Mouse (Mus musculus) heart, embryonic 15.5 days (tissue): ENCODE data around the gene Zfp180. TPM values are rescaled to one million over a fixed set of nuclear protein-coding genes. Genes with fewer than 3 reads are reported as not detected.
"Not testable (repeated sequence)": the region's sequence is repeated elsewhere in the genome, so short reads cannot be mapped to it uniquely, and the experiment has no call there.

ENCODE experiments used
- ATAC-seq: fragments of 200-750 bp; cut with Nextera tagmentation; replicated peaks from 2 replicates; pipeline ENCODE4 v1.8.0; 2017; ENCODE audit warnings: low read depth, moderate TSS enrichment; ENCODE audit not compliant: insufficient number of reproducible peaks, insufficient read depth, low FRiP score
- H3K27ac ChIP-seq: fragments of 300-500 bp; sonication (generic); 2 replicates; pipeline ENCODE4 v1.5.1; 2015; ENCODE audit warnings: mild to moderate bottlenecking, inconsistent platforms
- H3K27me3 ChIP-seq: fragments of 300-500 bp; sonication (generic); 2 replicates; pipeline ENCODE4 v1.6.1; 2015; ENCODE audit warnings: inconsistent platforms
- H3K36me3 ChIP-seq: fragments of 300-500 bp; sonication (generic); 2 replicates; pipeline ENCODE4 v1.6.1; 2015; ENCODE audit warnings: mild to moderate bottlenecking, inconsistent platforms
- H3K4me1 ChIP-seq: fragments of 300-500 bp; sonication (generic); replicated peaks from 2 replicates; pipeline ENCODE4 v1.6.1; 2015; ENCODE audit warnings: inconsistent platforms
- H3K4me2 ChIP-seq: fragments of 300-500 bp; sonication (generic); 2 replicates; pipeline ENCODE4 v1.6.1; 2015; ENCODE audit warnings: inconsistent platforms, mild to moderate bottlenecking, moderate library complexity
- H3K4me3 ChIP-seq: fragments of 300-500 bp; sonication (generic); 2 replicates; pipeline ENCODE4 v1.5.1; 2015; ENCODE audit warnings: mild to moderate bottlenecking, inconsistent platforms
- H3K9ac ChIP-seq: fragments of 300-500 bp; sonication (generic); 2 replicates; pipeline ENCODE4 v1.6.1; 2015; ENCODE audit warnings: mild to moderate bottlenecking, inconsistent platforms
- H3K9me3 ChIP-seq: fragments of 300-500 bp; sonication (generic); replicated peaks from 2 replicates; pipeline ENCODE4 v1.6.1; 2016; ENCODE audit warnings: inconsistent platforms
- WGBS: fragments of 180-500 bp; shearing (Covaris S2); methylation state at CpG from one replicate; pipeline ENCODE4 v1.1.7; 2015; ENCODE audit warnings: mixed read lengths; 5-methylcytosine and 5-hydroxymethylcytosine counted together
- polyA plus RNA-seq: library from polyadenylated mRNA; unstranded; fragments of >200 nt; fragmentation: Nextera tagmentation; extraction: Ambion mirVana; gene quantifications from 2 replicates; pipeline ENCODE4 v1.2.1, GENCODE M21; 2015

Gene Zfp180
- polyA plus RNA-seq = 11.5 and 14.2 TPM in 2 replicates

GRCm38 (mm10) chr7:24081634-24082431, at the start of gene Zfp180:
Gene Zfp180, plus strand, starts transcription at chr7:24081924.
- Histone ChIP-seq H3K36me3 (peaks cover 4% of the 10 kb centered on the region; the same call in 1 of the 2 replicates), H3K4me1 (peaks cover 17% of the 10 kb centered on the region), H3K9me3 (no peaks in the 10 kb centered on the region), H3K4me3 (peak within 1 kb of the TSS; percentile 59), H3K9ac (peak within 1 kb of the TSS; percentile 59), H3K4me2 (peak within 1 kb of the TSS; percentile 71), H3K27ac (peak within 1 kb of the TSS; percentile 77), H3K27me3 (no peaks in the 10 kb centered on the region)
- ATAC-seq = peak; percentile 97
- WGBS = 18% methylated on average over 44 of the region's 44 CpGs

GRCm38 (mm10) chr7:24052660-24053304, 28.9 kb upstream of the Zfp180 start, which contains the start of gene Vmn1r183:
Gene Vmn1r183, plus strand, starts transcription at chr7:24053254.
- Histone ChIP-seq H3K4me1 (no peaks in the 10 kb centered on the region), H3K9ac (no peak within 1 kb of the TSS), H3K27ac (no peak within 1 kb of the TSS), H3K4me3 (no peak within 1 kb of the TSS), H3K4me2 (no peak within 1 kb of the TSS), H3K9me3 (no peaks in the 10 kb centered on the region), H3K27me3 (no peaks in the 10 kb centered on the region), H3K36me3 (no peaks in the 10 kb centered on the region)
- ATAC-seq = no peak
- WGBS = 65% methylated on average over 4 of the region's 4 CpGs

- WGBS = 28% methylated on average over 1 of the region's 1 CpGs
- not testable (repeated sequence) for H3K27me3 ChIP-seq, H3K27ac ChIP-seq, ATAC-seq, H3K9me3 ChIP-seq, H3K4me1 ChIP-seq, H3K4me2 ChIP-seq, H3K9ac ChIP-seq, H3K4me3 ChIP-seq, H3K36me3 ChIP-seq
Observed at GRCm38 (mm10) chr7:24074424-24074823, 7.3 kb upstream of the Zfp180 start.

GRCm38 (mm10) chr7:24082457-24083235, 922 bp downstream of the Zfp180 start:
- peaks cover 12% of the 10 kb centered on the region; the same call in 1 of the 2 replicates for H3K36me3 ChIP-seq
- no peaks in the 10 kb centered on the region for H3K27me3 ChIP-seq
- peak overlapping the region; percentile 71 for H3K4me2 ChIP-seq
- H3K4me1 ChIP-seq = peaks cover 17% of the 10 kb centered on the region
- H3K4me3 ChIP-seq = peak overlapping the region; percentile 59
- ATAC-seq = no peak
- H3K9ac ChIP-seq = peak overlapping the region; percentile 59
- H3K9me3 ChIP-seq = no peaks in the 10 kb centered on the region
- H3K27ac ChIP-seq = peak overlapping the region; percentile 77
- 41% methylated on average over 15 of the region's 15 CpGs for WGBS

GRCm38 (mm10) chr7:24086871-24087270, 5.1 kb downstream of the Zfp180 start:
- 93% methylated on average over 4 of the region's 4 CpGs for WGBS

GRCm38 (mm10) chr7:24087485-24088125, 5.9 kb downstream of the Zfp180 start:
- Histone ChIP-seq H3K27me3 (no peaks in the 10 kb centered on the region), H3K4me2 (no peak overlapping the region), H3K9ac (no peak overlapping the region), H3K4me3 (no peak overlapping the region), H3K4me1 (peaks cover 11% of the 10 kb centered on the region), H3K9me3 (no peaks in the 10 kb centered on the region), H3K27ac (no peak overlapping the region), H3K36me3 (peaks cover 26% of the 10 kb centered on the region; the same call in 1 of the 2 replicates)
- WGBS = 96% methylated on average over 12 of the region's 12 CpGs
- no peak for ATAC-seq

More at GRCm38 (mm10) chr7:24086871-24087270, 5.1 kb downstream of the Zfp180 start:
- Histone ChIP-seq H3K4me2 (no peak overlapping the region), H3K4me3 (no peak overlapping the region), H3K27ac (no peak overlapping the region), H3K9ac (no peak overlapping the region), H3K9me3 (no peaks in the 10 kb centered on the region), H3K4me1 (peaks cover 14% of the 10 kb centered on the region), H3K27me3 (no peaks in the 10 kb centered on the region), H3K36me3 (peaks cover 26% of the 10 kb centered on the region; the same call in 1 of the 2 replicates)
- ATAC-seq = no peak

DNA sequence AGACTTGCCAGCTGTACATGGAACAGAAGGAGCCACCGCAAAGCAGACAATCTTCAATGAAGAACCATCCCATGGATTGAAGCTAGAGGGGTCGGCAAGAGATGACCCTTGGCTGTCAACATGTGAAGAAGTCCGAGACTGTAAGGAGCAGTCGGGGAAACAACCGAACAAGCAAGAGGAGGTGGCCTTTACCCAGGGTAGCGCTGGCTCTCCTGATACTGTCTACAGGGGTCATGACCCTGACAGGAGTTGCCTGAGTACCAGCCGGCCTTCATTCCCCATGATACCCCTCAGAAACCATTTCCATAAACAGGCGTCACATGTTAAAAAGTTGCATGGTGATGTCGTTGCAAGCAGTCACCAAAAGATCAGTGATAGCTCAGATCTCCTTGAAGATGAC, 22.7 kb downstream of the Zfp180 start:
- H3K27ac ChIP-seq = no peak overlapping the region
- H3K4me3 ChIP-seq = no peak overlapping the region
- no peak overlapping the region for H3K4me2 ChIP-seq
- H3K27me3 ChIP-seq = no peaks in the 10 kb centered on the region
- H3K9me3 ChIP-seq = peaks cover 65% of the 10 kb centered on the region
- H3K4me1 ChIP-seq = no peaks in the 10 kb centered on the region
- ATAC-seq = 0 out of 2 replicates have a peak, but pooled peaks have one; percentile 24
- H3K36me3 ChIP-seq = peaks cover 98% of the 10 kb centered on the region
- H3K9ac ChIP-seq = no peak overlapping the region
- WGBS = 94% methylated on average over 9 of the region's 9 CpGs

DNA sequence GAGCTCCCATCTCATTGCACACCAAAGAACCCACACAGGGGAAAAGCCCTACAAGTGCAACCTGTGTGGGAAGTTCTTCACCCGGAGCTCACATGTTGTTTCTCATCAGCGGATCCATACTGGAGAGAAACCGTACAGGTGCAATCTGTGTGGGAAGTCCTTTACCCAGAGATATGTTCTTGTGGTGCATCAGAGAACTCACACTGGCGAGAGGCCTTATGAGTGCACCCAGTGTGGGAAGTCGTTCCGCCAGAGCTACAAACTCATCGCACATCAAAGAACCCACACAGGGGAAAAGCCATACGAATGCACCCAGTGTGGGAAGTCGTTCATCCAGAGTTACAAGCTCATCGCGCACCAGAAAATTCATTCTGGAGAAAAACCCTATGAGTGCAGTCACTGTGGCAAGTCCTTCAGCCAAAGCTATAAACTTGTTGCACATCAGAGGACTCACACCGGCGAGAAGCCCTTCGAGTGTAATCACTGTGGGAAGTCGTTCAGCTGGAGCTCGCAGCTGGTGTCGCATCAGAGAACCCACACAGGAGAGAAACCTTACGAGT, 23.5 kb downstream of the Zfp180 start:
- Histone ChIP-seq H3K4me3 (no peak overlapping the region), H3K27me3 (no peaks in the 10 kb centered on the region), H3K9ac (no peak overlapping the region), H3K4me2 (no peak overlapping the region), H3K9me3 (peaks cover 65% of the 10 kb centered on the region), H3K36me3 (peaks cover 94% of the 10 kb centered on the region), H3K27ac (no peak overlapping the region), H3K4me1 (no peaks in the 10 kb centered on the region)
- 91% methylated on average over 18 of the region's 18 CpGs for WGBS
- ATAC-seq = no peak

- ATAC-seq = no peak
- Histone ChIP-seq H3K4me2 (no peak overlapping the region), H3K4me3 (no peak overlapping the region), H3K9me3 (peaks cover 25% of the 10 kb centered on the region), H3K9ac (no peak overlapping the region), H3K4me1 (peaks cover 5% of the 10 kb centered on the region), H3K27me3 (no peaks in the 10 kb centered on the region), H3K36me3 (peaks cover 38% of the 10 kb centered on the region), H3K27ac (no peak overlapping the region)
- WGBS = 96% methylated on average over 7 of the region's 7 CpGs
Observed at GRCm38 (mm10) chr7:24110839-24111238, 29.1 kb downstream of the Zfp180 start.

DNA sequence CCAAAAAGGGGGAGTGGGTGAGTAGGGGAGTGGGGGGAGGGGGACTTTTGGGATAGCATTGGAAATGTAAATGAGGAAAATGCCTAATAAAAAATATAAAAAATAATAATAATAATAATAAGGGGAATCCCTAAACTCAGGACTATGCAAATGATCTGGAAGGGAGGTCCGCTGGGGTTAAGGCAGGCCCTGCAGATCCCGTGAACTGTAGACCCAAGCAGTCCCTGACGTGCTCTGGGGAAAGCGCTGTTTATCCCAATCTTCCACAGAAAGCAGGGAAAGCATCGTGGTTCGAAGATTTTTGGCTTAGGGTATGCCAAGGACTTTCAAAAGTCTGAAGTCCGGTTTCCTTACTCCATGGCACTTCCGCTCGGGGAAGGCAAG, 30.0 kb downstream of the Zfp180 start:
- no peak for ATAC-seq
- Histone ChIP-seq H3K9me3 (peaks cover 16% of the 10 kb centered on the region), H3K27ac (peak overlapping the region; percentile 78), H3K4me3 (peak overlapping the region; percentile 63), H3K27me3 (no peaks in the 10 kb centered on the region), H3K4me2 (peak overlapping the region; percentile 82), H3K36me3 (peaks cover 28% of the 10 kb centered on the region), H3K9ac (peak overlapping the region; percentile 71), H3K4me1 (peaks cover 5% of the 10 kb centered on the region)
- 8% methylated on average over 9 of the region's 9 CpGs for WGBS
